Mouse (Mus musculus): ENCODE measurements around the gene Hdac8.

DNA sequence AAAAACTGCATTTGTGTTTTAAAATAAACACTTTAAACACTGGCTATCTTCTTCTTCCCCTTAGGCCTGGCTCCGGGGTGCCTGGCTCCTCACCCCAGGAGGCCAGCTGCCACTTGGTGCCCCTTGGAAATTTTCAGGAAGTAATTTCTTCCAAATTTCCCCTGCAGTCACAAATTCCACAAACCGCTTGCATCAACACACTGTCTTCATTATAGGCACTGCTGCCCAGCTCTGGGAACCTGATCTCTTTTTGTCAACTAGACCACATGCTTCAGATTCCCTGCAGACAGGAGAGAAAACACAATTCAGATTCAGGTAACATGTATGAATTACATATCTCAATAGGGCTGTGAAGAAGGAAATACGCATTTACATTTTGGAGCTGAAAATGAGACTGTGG lies 220.3 kb downstream of the Hdac8 start:
- TF ChIP-seq CTCF (IDR thresholded peaks at IDR 0.05; ENCODE audit: insufficient read depth, low read depth, low read length): no peak
- TF ChIP-seq POLR2A (IDR thresholded peaks at IDR 0.05; ENCODE audit: insufficient read depth, low read depth, low read length): no peak

Data from olfactory bulb, adult 2 months (tissue).